Mouse (Mus musculus): Measurements from ENCODE around the gene Scarb1.

The Scarb1 gene

GRCm38 (mm10) chr5:125270587-125271130, 70.2 kb downstream of the Scarb1 start:
- DNase-seq (ENCODE audit: low spot score), result peak; percentile 65

DNA sequence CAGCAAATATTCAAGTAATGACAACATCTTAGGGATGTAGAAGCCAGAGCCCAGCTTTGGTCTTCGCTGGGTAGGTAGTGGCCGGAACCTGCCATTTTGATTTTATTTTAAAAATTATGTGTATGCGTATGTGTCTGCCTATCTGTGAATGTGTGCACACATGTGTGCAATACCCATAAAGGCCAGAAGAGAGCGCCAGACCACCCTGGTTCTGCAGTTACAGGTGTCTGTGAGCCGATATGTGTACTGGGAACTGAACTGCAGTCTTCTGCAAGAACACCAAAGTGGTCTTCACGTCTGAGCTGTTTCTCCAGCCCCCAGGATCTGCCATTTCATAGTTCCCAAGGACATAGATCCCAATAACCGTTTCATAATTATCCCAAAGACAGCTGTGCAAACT, 71.1 kb downstream of the Scarb1 start:
- no peak for DNase-seq (ENCODE audit: low spot score)

- DNase-seq (ENCODE audit: low spot score), result no peak
Measured at GRCm38 (mm10) chr5:125269399-125269798, 71.5 kb downstream of the Scarb1 start.

- peak; percentile 59 for DNase-seq (ENCODE audit: low spot score)
Measured at GRCm38 (mm10) chr5:125268033-125268765, 72.7 kb downstream of the Scarb1 start.

- DNase-seq (ENCODE audit: low spot score), result no peak
Measured at GRCm38 (mm10) chr5:125267150-125267961, 73.5 kb downstream of the Scarb1 start.

DNA sequence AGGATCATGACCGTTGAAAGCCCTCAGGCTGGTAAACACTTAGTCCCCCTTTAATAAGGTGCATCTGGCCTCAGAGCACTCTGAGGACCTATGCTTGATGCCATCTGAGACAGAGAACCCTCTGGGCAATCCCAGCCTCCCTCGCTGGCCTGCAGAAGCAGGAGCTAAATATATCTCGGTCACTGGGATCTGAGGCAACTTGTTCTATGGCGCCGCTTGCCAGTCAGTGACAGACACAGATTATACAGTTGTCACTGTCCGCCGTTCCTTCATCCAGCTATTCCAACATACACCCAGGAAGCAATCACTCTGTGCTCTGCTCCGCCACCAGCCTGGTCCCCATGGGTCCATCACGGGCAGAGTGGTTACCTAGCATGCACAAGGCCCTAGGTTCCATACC, 74.8 kb downstream of the Scarb1 start:
- DNase-seq (ENCODE audit: low spot score), result no peak

DNA sequence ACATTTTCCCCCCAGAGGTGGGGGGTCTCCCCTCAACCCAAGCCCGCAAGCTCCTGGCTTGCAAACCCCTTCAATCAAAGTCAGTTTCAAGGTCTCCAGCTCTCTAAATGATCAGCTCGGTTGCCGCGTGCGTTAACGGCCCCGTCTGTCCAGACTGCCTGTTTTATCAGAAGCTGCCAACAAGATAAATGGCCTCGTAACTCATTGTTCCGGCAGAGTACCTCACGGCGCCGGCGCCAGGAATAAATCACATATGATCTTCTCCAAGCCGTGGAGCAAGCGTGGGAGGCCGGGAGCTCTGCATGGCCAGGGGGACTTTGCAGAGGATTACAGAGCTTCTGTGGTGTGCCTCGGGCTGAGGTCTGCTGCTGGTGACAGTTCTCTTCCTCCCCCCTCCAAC, 76.2 kb downstream of the Scarb1 start:
- no peak for DNase-seq (ENCODE audit: low spot score)

- no peak for DNase-seq (ENCODE audit: low spot score)
Measured at GRCm38 (mm10) chr5:125262578-125262977, 78.3 kb downstream of the Scarb1 start.

DNA sequence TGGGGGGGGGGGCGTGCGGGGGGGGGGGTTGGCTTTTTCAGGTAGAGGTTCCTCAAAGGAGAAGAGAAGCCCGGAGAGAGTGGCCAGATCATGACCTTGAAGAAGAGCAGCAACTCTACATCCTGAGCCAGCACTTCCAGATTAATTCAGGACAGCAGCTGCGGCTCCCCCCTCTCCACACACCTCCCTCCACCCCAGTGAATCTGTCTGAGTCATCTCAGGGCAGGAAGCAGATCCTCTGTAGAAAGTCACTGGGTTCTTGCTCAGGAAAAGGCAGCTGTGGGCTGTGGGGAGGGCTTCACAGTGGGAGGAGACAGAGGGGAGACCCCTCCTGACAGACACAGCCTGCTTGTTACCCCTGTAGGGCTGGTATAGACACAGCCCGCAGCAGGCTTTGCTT, 87.0 kb downstream of the Scarb1 start:
- no peak for DNase-seq (ENCODE audit: low spot score)

DNA sequence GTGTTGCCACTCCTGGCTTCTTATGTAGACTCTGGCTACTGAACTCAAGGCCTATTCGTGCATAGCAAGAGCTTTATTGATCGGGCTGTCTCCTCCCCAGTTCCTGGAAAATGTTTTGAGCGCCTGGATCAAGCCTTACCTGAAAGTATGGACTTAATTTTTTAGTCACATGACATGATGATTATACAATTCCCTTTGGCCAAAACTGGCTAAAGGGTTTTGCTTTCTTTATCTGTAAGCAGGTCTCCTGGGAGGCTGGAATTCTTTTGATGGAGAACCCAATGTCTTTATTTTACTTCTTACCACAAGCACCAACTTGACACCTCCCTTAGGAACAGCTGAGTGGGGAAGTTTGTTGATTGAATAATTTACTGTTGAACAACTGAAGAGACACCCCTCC, 87.4 kb downstream of the Scarb1 start:
- DNase-seq (ENCODE audit: low spot score), result no peak

DNA sequence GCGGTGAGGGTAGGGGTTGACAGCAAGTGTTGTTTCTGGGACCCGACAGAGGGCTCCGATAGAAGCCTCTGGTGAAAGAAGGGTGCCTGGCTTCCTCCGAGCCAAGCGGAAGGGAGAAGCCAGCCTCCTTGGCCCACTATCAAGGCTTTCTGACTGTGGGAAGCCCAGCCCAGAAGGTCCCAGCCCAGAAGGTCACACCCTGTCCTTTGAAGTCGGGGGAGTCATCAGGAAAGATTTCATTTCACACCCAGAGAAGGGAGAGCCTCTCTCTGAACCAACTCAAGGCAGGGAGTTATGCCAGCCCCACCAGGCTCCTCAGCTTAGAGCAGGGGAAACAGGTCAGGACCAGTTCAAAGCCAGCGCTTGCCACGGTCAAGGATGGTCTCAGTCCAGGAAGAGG, 88.2 kb downstream of the Scarb1 start:
- DNase-seq (ENCODE audit: low spot score), result no peak

DNA sequence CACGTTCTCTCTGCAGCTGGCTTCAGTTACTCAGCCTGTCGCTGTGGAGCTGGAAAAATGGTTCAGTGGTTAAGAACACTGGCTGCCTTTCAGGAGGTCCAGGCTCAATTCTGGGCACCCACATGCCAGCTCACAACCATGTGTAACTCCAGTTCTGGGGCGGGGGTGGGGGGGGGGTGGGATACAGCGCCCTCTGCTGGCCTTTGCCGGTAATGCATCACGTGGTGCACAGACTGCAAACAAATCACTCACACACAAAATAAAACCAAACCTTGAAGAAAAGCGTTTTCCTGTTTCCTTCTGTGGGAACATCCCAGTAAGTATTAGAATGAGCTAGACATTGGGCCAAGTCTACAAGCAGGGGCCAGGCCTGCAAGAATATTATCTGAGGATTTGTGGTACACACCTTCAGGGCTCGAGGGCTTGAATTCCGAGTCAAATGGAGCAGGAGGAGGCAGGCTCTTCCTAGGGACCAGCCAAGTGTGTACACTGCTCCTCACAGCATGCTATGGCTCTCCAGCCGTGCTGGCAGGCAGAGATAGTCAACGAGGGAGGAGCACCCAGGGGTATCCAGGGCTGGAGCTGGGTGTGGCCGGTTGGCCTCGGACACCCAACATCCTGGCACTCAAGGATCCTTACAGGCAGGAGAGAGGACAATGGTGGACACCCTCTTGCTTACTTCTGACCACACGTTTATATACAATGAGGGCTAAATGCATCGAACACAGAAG, 88.8 kb downstream of the Scarb1 start:
- DNase-seq (ENCODE audit: low spot score), result no peak

DNA sequence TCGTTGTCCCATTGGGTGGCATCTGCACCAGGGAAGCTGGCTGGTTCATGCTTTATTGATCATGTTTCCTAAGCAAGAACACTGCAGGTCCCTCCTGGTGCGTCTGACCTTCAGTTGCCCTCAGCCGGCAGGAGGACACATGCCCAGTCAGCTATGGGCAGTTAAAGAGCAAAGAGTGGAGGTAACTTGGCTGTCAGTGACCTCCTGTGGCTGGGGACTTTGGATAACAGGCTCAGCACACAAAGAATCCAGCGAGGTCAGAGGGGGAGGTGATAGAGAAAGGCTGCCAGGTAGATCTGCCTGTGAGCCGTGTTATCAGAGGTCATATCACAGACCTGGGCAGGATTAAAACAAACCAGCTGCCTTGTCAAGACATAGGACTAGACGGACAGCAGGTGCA, 91.7 kb downstream of the Scarb1 start:
- DNase-seq (ENCODE audit: low spot score), result no peak

- no peak for DNase-seq (ENCODE audit: low spot score)
Measured at GRCm38 (mm10) chr5:125246711-125247110, 94.2 kb downstream of the Scarb1 start.

DNA sequence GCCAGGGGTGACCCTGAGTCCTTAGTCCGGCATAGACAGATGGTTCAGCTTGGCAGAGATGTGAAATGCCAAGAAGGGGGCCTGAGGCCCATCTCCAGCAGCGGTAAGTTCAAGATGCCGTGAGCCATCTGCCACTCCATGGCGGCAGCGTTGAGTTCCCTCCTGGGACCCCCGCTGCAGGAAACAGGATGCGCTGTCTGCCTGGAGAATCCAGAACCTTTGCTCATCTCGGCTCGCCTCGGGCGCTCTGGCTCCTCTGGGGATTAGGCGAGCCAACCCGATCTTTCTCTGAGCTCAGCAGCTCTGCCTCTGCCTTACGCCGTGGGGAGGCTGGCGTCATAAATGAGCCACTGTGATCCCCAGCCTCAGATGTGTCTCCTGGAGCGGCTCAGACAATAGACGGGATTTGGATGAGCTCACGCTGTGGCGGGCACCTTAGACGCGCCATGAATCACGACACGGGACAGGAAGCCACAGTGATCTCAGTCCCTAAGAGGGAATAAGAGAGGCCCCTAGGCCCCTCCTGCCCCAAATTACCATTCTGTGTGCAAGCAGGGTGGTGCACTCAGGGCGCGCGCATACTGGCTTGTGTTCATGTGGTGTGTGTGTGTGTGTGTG, 95.3 kb downstream of the Scarb1 start:
- no peak for DNase-seq (ENCODE audit: low spot score)

- DNase-seq (ENCODE audit: low spot score), result no peak
Measured at GRCm38 (mm10) chr5:125244825-125245533, 95.9 kb downstream of the Scarb1 start.

GRCm38 (mm10) chr5:125243928-125244327, 97.0 kb downstream of the Scarb1 start:
- DNase-seq (ENCODE audit: low spot score), result no peak

- DNase-seq (ENCODE audit: low spot score), result no peak
Measured at GRCm38 (mm10) chr5:125242111-125242510, 98.8 kb downstream of the Scarb1 start.

DNA sequence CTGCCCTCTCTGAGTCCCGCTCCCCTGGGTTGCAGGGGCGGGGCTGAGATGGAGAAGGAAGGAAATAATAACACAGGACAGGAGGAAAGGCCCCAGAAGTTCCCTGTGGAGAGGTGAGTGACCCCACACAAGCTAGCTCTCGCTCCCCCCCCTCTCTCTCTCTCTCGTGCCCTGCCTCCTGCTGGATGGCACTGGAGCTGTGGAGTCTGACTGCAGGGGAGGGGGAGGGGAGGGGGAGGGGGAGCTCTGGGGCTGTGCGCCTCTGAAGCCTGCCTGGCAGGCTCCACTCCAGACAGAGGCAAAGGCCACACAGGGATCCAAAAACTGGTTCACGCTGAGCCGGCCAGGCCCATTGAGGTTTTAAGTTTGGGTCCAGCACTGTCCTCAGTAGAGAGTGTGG, 99.3 kb downstream of the Scarb1 start:
- no peak for DNase-seq (ENCODE audit: low spot score)

- no peak for DNase-seq (ENCODE audit: low spot score)
Measured at GRCm38 (mm10) chr5:125240124-125240781, 100.6 kb downstream of the Scarb1 start.

GRCm38 (mm10) chr5:125235874-125236273, 105.0 kb downstream of the Scarb1 start:
- DNase-seq (ENCODE audit: low spot score), result no peak
